ENCODE assay signal across 8 mouse cellular contexts in the genomic region with DNA sequence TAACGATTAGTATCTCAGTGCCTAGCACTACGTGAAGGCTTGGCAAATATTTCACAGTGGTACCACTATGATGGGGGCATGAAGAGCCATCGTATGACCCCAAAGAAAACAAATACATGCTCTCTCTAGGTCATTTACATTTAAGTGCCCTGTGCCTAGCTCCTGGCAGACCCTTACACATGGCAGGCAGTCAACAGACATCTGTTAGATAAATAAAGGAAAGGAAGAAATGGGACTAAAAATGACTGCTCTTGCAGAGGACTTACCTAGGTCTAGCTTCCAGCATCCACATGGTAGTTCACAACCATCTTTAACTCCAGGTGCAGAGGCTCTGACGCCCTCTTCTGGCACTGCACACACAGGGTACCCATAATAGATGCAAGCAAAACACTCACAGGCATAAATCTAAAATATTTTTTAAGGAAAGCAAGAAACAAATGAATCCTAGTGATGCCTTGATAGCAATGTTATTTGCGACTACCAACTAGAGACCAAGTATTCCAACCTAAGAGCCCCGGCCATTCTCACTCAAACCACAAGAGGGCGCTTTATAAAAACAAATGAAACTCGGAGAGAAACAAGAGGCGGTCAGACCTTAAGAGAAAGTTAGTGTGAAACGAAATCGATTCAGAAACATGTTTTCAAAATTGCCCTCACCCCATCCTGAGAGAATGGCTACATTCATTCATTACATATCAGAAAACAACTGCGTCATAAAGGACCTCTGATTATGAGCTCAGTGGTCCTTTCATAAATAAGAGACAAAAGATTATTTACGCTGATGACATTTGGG. TPM values are rescaled to one million over a fixed set of nuclear protein-coding genes. Genes with fewer than 3 reads are reported as not detected.
A peak's percentile ranks its signal among the peaks of the same experiment; 100 is the strongest.
DNase-seq lines count a peak whose midpoint lies in the region; ATAC-seq lines count a peak whose summit lies in the region.

No protein-coding gene starts in this region.

- ATAC-seq in inflammation-experienced regulatory T-cells, adult 6 months, result peak; percentile 74
- ATAC-seq in megakaryocyte, adult 5-6 weeks (ENCODE audit: poor library complexity, severe bottlenecking), result peak; percentile 56

- DNase-seq in cerebellum, adult 11 months, result peak; percentile 61
- no peak for DNase-seq in cerebellum, adult 11-12 months
- DNase-seq in embryo, embryonic 10.5 days (ENCODE audit: low spot score), result peak; percentile 88
- peak; percentile 56 for DNase-seq in gastrocnemius, postnatal 10 days
- DNase-seq in left cerebral cortex, adult 8-10 months (ENCODE audit: low spot score in 2 of 2), result peak; percentile 62 to 75
- peak; percentile 81 for DNase-seq in right cerebral cortex, postnatal 4 days

RNA-seq across cellular contexts. Expression of a gene that starts 15.7 kb away (rescaled TPM):
- total RNA-seq in gastrocnemius, postnatal 10 days (2021), result 1 to 10 TPM; 6.9 to 7.0 TPM
- polyA plus RNA-seq in inflammation-experienced regulatory T-cells, adult 6 months (2017; shearing (Covaris generic)), result 1 to 10 TPM; 1.9 to 2.4 (median 2.1) TPM
- 10 to 100 TPM; 76.3 to 92.5 (median 83.1) TPM for total RNA-seq in left cerebral cortex, adult 8-10 months (2022)
- 19.9 and 23.7 TPM in 2 replicates for total RNA-seq in megakaryocyte, adult 5-6 weeks (2015)
- total RNA-seq in megakaryocyte, adult 5-6 weeks (2017), result 8.1 and 9.6 TPM in 2 replicates
